Mouse (Mus musculus): ENCODE measurements at regions not wholly inside any gene's neighbourhood (a gene's known extent, or its start where the extent isn't known, plus 50 kb on each side); places are given as distances from the start of the nearest gene placed in this dataset.

DNA sequence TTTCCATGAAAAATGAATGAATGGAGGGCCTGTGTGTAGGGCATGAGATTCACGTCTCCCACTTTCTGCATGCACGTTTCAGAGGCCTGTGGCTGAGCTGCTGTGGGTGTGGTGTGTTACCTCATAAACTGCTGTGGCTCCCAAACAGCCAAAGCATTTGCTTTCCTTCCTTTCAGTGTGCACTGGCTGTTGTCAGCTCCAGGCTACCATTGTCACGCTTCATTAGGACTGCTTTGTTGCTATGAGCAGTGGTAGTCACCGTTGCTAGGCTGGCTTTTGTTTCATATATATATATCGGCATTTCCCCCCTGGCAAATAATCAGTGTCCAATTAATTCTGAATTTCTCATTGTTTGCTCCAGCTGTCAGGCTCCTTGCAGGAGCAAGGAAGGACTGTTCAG lies 251.9 kb upstream of the Wscd1 start:
- no peak for TF ChIP-seq CTCF (IDR thresholded peaks at IDR 0.05; ENCODE audit: low read depth, low read length)
- TF ChIP-seq TAL1 (conservative IDR thresholded peaks at IDR 0.05; ENCODE audit: low read depth, low read length), result no peak
- no peak for TF ChIP-seq GATA2 (IDR thresholded peaks at IDR 0.05; ENCODE audit: borderline replicate concordance, low read depth, low read length)
